Mouse (Mus musculus) urinary bladder, postnatal 10 days (tissue): ENCODE data around the gene Gak.

ENCODE experiments used
- DNase-seq: peaks from one replicate; pipeline ENCODE4 v3.0.0; 2022; ENCODE audit warnings: low spot score

Gak gene

DNA sequence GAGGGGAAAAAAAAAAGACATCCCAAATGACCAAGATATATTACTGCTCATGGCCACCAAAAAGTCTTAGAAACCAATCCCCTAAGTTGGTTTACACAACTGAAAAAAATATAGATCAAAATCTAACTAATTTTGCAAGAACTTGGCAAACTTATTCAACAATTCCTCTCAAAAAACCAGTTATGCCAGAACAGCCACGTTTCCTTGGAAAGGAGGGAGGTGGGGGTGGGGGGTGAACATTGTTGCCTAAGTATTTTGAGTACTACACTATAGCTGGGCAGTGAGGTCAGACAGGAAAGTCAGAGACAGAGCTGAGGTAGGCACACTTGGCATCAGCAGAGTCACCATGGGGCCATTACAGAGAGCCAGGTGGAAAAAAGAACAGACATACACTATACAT, 29.6 kb downstream of the Gak start:
- no peak for DNase-seq

DNA sequence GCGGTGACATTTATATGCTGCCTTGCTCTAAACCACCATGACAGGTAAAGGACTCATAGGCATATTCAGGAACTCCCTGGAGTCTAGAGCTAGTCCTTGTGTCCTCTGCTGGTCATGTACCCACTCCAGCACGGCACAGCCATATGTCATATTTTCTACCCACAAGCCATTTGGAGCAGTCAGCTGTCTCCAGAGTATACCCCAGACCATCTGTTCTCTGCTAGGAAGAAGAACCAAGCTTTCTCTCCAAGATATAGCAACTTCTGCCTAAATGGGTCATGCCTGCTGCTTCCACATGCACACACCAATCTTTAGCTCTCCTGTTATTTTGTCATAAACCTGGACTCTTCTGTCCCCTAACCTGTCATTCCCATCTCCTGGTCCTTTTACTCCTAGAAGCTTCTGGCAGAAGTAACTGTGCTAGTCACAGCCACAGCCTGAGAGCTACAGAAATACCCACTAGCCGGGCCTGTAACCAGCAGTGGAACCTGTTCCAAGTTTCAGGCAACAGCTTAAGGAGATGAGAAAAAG, 48.1 kb downstream of the Gak start:
- DNase-seq = no peak

DNA sequence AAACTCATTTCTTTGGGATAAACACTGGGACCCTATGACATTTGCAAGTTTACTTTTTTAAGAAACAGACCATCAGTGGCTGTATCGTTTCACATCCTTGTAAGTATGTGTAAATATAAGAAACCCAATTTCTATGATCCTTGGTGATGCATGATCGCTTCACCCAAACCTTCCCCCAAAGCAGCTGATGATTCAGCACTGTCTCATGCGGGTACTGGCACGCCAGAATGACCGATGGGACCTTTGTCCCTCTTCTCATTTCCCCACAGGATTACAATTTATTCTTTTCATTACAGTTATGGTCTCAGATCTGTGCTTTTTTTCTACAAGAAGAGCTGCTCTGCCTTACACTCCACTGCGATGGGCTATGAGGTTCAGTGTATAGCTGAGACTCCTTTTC, 56.5 kb downstream of the Gak start:
- DNase-seq = no peak

DNA sequence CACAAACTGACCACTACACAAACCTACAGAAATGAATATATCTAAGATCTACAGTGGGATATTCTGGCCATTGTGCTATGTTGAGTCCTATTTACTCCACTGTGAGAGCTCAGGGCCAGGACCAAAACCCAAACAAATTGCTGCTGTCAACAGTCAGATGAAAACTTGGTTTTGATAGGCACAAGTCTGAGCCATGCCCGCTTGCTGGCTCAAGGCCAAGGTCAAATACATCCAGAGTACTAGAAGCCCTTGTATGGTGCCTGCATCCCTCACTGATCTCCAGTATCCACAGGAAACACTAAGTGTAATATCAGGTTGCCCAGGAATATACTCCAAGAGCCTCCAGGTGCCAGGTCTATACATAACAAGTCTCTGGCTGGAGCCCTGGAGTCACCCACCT, 58.6 kb downstream of the Gak start:
- DNase-seq = no peak

DNA sequence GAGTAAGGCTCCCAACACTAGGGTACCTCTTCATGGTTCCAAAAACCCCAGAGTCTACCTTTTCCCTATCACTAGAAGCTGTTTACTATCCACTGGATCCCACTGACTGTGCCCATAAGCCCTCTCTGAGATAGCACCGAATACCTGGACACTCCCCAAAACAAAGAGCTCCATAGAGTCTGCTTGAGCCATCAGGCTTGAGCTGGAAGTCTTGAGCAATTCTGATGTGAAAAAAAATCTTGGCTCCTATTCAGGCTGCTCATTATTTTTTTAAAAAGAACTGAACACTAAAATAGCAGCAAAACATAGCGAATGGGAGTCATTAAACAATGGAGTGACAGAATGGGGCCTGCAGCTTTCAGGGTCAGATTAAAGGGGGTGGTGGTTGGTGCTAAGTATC, 62.5 kb downstream of the Gak start:
- no peak for DNase-seq

DNA sequence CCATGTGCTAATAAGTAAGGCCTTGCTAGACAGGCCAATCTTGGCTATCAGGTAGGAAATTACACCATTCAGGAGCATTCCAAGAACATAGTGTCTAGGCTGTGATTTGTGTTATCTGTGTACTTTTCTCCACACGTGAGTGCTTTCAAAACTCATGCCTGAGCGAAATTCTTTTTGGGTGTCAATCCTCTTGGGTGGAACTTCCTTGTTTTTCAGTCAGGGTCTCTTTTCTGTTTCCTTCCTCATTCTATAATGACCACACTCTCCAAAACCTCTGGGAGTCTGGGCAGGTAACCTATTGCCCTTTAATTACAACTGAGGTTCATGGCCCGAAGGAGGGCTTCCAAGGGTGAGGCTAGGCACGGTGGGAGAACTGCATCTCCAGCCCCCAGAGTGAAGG, 63.0 kb downstream of the Gak start:
- DNase-seq = no peak

DNA sequence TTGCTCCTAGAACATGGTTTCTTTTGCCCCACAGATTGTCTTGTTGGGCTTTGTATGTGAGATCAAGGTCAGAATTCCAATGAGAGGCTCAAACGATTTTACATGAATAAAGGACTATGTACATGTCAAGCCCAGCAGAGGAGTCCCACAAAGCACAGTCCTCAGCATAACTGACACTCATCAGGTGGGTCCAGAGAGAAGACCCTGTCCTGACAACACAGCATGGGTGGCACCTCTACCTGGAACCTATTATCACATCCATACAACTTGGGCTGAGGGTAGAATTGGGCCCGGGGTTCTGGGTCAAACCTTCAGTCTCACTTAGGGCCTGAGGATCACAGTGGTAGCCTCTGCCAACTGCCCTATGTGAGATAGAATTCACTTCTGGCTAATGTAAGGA, 64.2 kb downstream of the Gak start:
- no peak for DNase-seq

DNA sequence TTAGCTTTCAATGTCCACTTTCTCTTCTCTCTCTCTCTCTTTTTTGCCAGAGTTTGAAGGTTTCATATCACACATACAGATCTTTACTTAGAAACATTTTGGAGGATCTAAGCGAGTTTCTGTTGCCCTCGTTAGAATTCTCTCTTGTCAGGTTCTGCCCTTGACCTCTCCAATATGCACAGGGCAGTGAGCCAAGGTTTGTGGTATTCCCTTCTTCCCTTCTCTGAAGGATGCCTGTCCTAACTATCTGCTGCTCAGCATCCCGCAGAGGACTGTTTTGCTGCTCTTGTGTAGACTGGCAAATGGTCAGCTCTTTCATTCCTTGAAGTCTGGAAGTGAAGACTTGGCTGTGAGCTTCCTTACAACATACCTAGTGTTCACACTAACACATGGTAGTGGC, 65.2 kb downstream of the Gak start:
- DNase-seq = no peak

DNA sequence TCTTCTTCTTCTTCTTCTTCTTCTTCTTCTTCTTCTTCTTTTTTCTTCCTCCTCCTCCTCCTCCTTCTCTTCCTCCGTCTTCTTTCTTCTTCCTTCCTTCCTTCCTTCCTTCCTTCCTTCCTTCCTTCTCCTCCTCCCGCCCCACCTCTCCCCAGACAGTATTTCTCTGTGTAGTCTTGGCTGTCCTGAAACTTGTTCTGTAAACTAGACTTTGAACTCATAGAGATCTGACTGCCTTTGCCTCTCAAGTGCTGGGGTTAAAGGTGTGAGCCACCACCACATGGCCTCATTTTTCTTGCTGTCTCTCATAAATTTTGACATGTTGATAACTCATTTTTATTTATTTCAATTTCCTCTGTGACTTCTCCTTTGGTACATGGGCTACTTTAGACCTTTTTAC, 67.1 kb downstream of the Gak start:
- DNase-seq = no peak

DNA sequence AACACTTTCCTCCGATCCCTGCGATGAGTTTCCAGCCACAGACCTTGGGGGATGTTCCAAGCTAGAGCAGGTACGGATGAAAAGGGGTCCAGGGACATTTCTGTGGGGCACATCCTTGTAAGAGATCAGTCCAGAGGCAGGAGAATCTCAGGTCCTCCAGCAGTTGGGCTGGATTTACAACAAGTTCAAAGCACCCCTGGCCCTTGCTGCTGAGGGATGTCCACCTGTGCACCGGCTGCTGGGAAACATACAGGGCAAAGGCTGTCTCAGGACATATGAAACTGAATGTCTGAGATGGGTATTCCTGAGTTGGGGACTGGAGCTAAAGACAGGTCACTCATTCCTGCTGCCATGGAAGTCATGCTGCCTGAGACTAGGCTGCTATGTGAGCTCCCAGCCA, 72.6 kb downstream of the Gak start:
- no peak for DNase-seq

DNA sequence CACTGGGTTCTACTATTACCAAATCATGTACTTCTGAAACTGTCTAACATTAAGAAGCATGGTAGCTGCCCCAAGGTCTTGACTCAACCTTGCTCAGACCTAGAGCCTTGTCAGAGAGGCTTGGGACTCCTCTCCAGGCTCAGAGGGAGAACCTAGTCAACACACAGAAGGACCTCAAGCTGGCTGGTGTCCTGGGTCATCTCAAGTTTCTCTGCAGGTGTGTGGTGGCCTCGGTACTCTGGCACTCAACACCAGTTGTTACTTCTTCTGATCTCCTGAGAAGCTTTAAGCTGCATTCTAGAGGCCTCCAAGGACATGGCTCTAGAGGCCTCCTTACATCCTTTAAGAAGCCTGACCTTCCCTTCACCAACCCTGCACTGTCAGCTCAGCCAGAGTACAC, 75.5 kb downstream of the Gak start:
- no peak for DNase-seq

DNA sequence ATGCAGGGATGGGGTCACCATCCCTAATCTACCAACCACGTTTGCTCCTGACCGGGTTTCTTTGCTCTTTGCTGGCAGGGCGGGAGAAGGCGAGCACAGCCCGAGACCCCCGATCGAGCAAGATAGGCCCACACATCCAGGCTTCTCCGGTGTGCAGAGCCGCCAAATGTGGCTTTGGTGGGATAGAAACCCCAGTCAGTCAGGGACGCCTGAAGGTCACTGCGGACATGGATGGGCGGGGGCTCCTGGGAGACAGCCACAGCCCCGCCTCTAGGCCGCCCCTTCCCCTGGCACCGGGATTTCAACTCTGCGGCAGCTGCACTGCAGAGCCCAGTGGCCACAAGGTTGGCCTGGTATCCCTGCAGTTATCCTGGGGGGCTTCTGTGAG, 79.4 kb downstream of the Gak start:
- no peak for DNase-seq

DNA sequence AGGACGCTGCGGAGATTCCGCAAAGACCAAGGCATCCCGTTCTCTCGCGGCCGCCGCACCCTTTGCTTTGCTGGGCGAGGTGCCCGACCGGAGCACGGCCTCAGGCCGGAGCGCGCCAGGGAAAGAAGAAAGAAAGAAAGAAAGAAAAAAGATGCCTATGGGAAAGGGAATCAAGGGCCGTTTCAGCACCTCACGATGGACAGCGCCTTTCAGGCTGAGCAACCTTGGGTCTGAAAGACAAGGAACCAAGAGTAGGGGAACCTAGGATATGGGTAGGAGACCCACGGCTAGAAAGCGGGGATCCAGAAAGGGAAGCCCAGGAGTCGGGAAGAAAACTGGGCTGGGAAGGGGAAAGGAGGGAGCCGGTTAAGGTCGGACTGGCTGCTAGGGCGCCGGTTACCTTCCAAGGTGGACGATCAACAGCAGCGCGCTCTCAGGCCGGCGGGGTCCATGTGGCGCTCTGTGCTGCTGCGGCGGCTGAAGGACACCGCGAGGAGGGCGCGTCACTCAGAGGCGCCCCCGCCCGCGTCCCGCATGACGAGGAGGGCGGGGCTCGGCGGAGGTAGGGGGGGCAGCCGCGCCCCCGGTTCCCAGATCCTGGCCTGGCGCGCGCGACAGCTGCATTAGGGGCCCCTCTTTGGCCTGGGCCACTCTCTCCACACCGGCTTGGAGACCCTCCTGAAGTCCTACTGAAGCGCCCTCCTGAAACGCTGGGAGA, 79.9 kb downstream of the Gak start, which contains the start of gene Cplx1:
Cplx1 (minus strand) TSS at position 536 of the 718 bp plus-strand sequence.
- DNase-seq = no peak

DNA sequence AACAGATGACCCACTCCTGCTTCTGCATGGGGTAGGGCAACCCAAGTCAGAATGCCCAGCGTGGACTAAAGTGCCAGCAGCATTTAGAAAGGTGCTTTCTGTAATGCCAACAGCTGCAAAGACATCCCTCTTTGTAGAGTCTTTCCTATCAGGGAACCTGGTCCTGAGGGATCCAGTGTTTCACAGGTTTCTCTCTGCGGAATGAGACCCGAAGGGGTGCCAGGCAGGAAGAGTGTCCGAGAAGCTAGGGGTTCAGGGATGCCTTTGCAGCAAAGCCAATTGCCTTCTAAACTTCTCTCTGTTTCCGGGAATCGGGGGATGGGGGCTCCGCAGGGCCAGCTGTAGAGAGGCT, 80.4 kb downstream of the Gak start:
- no peak for DNase-seq

DNA sequence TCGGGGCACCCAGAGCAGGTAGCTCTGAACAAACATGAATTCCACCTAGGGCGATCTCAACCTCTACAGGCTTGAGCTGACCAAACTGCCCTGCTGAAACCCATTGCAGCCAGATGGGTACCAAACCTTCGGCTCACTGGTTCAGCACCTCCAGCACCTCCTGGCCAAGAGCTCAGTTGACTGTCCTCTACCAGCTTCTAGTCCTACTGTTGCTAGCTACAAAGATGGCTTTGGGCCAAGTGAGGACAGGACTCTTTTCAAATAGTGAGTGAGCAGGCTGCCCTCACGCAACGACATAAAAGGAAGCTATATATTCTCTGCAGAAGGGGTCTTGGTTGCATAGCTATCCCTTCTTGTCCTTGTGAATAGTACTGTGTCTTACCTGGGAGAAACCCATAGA, 81.9 kb downstream of the Gak start:
- DNase-seq = no peak

DNA sequence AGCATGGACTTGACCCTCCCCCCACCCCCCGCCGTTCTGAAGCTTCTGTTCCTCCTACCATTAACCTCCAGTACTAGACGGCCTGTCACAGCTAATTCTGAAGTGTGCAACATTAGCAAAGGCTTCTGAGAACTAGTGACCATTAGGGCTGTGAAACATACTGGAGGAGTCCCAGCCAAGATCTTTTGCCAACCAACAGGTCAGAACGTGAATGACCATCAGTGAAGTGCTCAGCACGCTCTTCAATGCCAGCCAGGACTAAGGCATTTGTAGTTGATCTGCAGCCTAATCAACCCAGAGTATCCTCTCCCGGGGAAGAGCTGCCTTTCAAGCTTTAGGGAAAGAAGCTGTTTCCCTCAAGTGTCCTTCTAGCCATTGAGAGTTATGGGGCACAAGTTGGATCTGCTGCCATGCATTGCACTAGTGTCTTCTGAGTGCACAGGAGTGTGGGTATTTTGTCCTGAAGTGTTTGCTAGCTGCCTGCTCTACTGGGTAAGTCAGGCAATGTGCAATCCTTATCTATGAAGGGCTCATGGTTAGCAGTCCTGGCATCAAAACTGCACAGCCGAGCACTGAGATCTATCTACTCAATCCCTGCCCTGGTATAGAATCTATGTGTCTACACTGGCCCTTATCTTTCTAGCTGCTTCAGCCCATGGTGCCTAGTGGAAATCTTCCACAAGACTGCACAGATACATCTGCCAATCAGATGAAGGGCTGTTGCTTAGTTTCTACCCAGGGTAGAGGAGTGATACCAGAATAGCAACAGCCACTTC, 85.9 kb downstream of the Gak start:
- no peak for DNase-seq

DNA sequence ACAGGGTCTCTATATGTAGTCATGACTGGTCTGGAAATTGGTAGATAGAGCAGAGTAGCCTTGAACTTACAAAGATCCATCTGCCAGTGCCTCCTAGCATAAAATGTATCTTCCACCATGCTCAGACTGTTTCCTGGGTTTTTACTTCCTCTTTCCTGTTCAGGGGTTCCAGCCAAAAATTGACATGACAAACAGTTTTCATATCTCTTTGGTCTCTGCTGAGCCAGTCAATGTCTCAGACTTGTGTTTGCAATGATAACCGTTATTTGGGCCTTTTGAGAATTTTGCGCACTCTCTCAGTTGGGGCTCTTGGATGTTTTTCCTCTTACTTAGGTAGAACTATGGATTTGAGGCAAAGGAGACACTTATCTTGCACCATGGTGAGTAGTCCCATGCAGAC, 95.4 kb downstream of the Gak start:
- no peak for DNase-seq

DNA sequence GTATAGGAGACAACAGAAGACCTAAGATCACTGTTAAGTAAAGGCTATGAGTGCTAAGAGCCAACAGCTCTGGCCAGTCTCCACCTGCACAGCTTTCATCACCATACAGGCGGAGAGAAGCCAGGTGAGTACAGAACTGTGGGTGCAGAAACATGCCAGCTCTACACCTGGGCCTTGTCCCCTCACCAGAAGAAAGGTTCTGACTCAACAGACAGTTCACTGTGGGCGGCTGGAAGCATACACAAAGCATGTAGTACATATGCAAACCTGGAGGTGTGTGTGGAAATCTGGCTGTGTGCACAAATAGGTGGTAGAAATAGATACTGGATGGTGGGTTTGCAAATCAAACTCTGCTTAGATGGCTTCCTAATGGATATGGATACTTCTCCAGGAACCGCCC, 107.0 kb downstream of the Gak start:
- no peak for DNase-seq

DNA sequence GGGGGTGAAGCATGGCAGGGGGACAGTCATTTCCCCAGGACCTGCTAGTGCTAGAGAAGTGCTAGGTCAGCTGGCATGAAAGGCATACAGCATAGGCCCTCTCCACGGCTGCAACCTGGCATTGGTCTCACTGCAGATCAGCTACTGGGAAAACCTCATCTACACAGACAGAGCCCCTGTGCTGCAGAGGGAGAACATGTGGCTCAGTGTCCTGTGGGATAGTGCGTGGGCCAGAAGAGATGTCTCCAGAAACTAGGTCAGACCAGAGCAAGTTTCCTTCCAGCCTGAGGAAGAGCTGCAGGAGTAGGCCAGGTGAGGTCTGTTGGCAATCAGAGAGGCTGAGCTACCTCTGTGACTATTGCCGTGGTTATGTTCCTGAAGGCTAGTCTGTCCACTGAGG, 107.7 kb downstream of the Gak start:
- no peak for DNase-seq

DNA sequence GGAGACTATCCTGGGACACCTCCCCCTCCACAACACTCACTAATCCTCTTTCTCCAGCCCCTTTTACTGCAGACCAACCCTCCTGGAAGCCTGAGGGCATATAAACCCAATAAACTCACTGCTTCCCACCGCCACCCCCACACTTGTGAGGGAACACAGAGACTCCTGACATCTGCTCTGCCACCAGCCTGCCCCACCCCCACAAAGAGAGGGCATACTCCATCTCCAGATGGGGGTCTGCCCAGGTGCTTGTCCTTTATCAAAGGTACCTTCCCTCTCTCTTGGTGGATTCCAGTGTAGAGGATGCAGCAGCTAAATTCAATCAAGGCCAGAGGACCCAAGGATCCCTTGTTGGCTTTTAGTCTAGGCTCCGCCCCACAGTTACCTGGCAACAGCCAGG, 108.5 kb downstream of the Gak start:
- no peak for DNase-seq

DNA sequence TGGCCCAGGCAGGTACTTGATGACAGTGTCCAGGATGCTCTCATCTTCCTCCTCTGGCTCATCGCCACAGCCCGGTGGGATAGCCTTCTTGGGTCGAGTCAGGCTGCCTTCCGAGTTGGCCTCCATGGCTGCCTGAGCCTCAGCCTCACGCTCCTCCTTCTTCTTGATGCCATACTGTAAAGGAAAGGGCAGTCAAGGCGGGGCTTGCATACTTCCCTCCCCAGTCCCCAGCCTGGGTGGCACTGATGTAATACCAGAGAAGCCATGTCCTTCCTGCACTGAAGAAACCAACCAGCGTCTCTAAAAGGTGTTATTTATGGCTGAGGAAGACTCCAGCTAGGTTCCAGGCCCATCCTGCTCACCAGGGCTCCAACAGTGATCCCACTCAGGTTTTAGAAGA, 109.4 kb downstream of the Gak start:
- DNase-seq = no peak
